Mouse (Mus musculus) limb, embryonic 14.5 days (tissue): ENCODE results near the gene Hemk1. TPM values are rescaled to one million over a fixed set of nuclear protein-coding genes. Genes with fewer than 3 reads are reported as not detected.
A peak's percentile ranks its signal among the peaks of the same experiment; 100 is the strongest.

Source experiments
- ATAC-seq: fragments of 200-750 bp; cut with Nextera tagmentation; 2 replicates; pipeline ENCODE4 v1.8.0; 2017; ENCODE audit warnings: low read depth, moderate number of reproducible peaks, moderate TSS enrichment; ENCODE audit not compliant: low FRiP score
- DNase-seq: peaks from one replicate; pipeline ENCODE4 v3.0.0-alpha.2; 2015; ENCODE audit warnings: low spot score
- H3K27ac ChIP-seq: fragments of 300-500 bp; sonication (generic); replicated peaks from 2 replicates; pipeline ENCODE4 v1.5.1; 2014; ENCODE audit warnings: low read depth, mild to moderate bottlenecking, low read length, moderate library complexity, mixed read lengths
- H3K27me3 ChIP-seq: fragments of 300-500 bp; sonication (generic); 2 replicates; pipeline ENCODE4 v1.6.1; 2014; ENCODE audit warnings: low read length, mixed read lengths; ENCODE audit not compliant: control insufficient read depth, insufficient read depth
- H3K36me3 ChIP-seq: fragments of 300-500 bp; sonication (generic); 2 replicates; pipeline ENCODE4 v1.6.1; 2014; ENCODE audit warnings: mild to moderate bottlenecking, low read length, moderate library complexity, mixed read lengths; ENCODE audit not compliant: control insufficient read depth, insufficient read depth
- H3K4me1 ChIP-seq: fragments of 300-500 bp; sonication (generic); 2 replicates; pipeline ENCODE4 v1.6.1; 2014; ENCODE audit warnings: antibody characterized with exemption, low read length, mixed read lengths; ENCODE audit not compliant: control insufficient read depth, insufficient read depth
- H3K4me2 ChIP-seq: fragments of 300-500 bp; sonication (generic); replicated peaks from 2 replicates; pipeline ENCODE4 v1.6.1; 2014; ENCODE audit warnings: low read depth, mild to moderate bottlenecking, low read length, moderate library complexity; ENCODE audit not compliant: severe bottlenecking
- H3K4me3 ChIP-seq: fragments of 300-500 bp; sonication (generic); replicated peaks from 2 replicates; pipeline ENCODE4 v1.5.1; 2014; ENCODE audit warnings: low read length
- H3K9ac ChIP-seq: fragments of 300-500 bp; sonication (generic); 2 replicates; pipeline ENCODE4 v1.6.1; 2014; ENCODE audit warnings: mild to moderate bottlenecking, low read depth, low read length, moderate library complexity; ENCODE audit not compliant: severe bottlenecking
- H3K9me3 ChIP-seq: fragments of 300-500 bp; sonication (generic); 2 replicates; pipeline ENCODE4 v1.6.1; 2016; ENCODE audit warnings: low read length; ENCODE audit not compliant: control insufficient read depth
- POLR2A ChIP-seq: fragments of 200-500 bp; IDR thresholded peaks from 2 replicates; pipeline ENCODE4 v1.8.0; 2012; ENCODE audit warnings: inconsistent platforms, mild to moderate bottlenecking, moderate library complexity, borderline replicate concordance; ENCODE audit not compliant: insufficient read depth, insufficient read length; ENCODE audit errors: extremely low read depth
- WGBS: fragments of 180-500 bp; shearing (Covaris S2); extraction: QIAGEN DNeasy Blood & Tissue Kit; methylation state at CpG from one replicate; pipeline ENCODE4 v1.1.7; 2014; 5-methylcytosine and 5-hydroxymethylcytosine counted together
- polyA plus RNA-seq, 2 experiments: library from polyadenylated mRNA; depleted of rRNA in 1 of 2; stranded (reverse) in 1 of 2; unstranded in 1 of 2; fragments of >200 nt; fragmentation: Nextera tagmentation in 1 of 2; extraction: Ambion mirVana in 1 of 2; gene quantifications; 2 replicates each; pipeline versions ENCODE4 v1.2.1 to v1.2.3; 2012 to 2014

Hemk1 gene
- polyA plus RNA-seq, 2 experiments: 12.8 to 24.9 TPM

DNA sequence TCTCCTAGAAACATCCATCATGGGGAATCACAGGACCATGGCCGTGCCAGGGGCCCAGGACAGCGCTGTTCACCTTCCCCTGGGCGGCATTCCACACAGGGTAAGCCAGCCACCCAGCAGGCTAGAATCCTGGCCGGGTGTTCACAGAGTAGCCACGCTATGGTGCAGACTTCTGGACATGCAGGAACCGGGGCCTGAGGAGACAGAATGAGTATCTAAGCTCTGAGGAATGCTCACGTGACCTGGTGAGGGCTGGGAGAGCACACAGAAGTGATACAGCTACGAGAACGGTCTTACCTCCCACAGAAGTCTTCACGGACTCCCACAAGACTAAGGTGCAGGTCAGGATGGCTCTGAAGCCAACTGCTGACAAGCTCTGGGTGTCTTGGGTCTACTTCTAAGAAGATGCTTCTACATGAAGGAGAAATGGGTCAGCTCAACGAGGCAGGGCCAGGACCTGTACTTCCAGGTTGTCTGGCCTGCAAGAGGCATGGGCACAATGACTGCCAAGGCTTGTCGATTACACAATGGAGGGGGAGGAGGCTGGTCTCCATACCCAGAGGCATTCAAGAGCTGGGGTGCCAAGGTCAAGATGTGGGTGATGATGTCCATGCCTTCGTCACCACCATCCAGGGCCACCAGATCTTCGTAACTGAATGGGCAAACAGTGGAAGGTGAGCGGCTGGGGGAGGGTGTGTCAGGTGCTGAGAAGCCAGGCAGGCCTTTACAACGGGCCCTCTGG is 10.1 kb downstream of the Hemk1 start:
- Histone ChIP-seq H3K9ac (no peak overlapping the region), H3K4me2 (no peak overlapping the region), H3K27me3 (no peaks in the 10 kb centered on the region), H3K4me3 (no peak overlapping the region), H3K4me1 (no peaks in the 10 kb centered on the region; the same call in 1 of the 2 replicates), H3K9me3 (no peaks in the 10 kb centered on the region), H3K36me3 (peaks cover 17% of the 10 kb centered on the region), H3K27ac (no peak overlapping the region)
- DNase-seq: no peak
- TF ChIP-seq POLR2A: no peak
- ATAC-seq: no peak
- 91% methylated on average over 16 of the region's 16 CpGs for WGBS

DNA sequence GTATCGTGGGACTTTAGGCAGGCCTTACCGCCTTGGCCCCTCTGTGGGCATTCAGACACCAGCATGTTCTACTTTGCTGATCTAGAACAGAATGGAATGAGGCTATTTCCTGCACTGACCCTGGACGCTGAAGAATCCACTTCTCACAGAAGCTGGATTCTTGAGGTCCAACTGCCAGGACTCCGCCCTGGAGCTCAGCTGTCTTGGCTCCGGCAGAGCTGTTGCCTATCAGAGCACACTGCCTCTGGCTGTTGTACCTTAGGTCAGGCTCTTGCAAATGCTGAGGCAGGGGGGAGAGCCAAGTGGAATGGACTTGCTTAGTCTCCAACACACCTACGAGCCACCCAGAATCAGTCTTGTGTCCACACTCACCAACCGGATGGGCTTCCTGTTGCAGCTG is 12.2 kb downstream of the Hemk1 start:
- WGBS: 81% methylated on average over 7 of the region's 7 CpGs
- DNase-seq: no peak

DNA sequence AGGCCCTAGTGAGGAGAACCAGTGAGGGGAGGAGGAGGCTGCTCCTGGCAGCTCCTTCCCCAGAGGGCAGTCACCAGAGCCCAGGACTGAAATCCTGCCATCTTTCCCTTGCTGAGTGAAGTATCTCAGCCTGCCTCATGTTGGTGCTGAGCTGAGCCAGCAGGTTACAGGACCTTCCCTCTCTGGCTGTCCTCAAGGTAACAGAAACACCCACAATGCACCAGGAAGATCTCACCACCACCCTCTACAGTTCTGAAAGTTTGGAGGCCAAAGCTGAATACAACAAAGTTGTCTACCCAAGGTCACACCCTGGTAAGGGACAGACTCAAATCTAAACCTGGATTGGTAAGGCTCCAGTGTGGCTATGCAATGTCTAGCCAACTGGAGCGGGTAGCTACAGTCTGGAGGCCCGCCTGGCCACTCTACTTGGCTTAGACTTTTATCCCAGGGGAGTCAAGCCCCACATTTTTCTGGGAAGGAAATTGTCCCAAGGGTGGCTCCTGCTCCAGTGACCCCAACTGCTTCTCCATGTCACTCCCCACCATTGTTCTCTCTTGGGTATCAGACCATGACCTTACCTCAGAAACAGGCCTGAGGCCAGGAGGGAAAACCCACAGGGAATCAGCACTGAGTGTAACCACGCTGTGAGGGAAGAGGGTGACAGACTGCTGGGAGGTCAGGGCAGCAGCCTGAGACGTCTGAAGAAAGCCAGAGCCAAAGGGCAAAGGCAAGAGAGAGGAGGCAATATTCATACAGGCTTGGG is 13.2 kb downstream of the Hemk1 start:
- H3K27ac ChIP-seq: no peak overlapping the region
- 62% methylated on average over 4 of the region's 4 CpGs for WGBS
- H3K4me2 ChIP-seq: no peak overlapping the region
- 0 out of 2 replicates have a peak, but pooled peaks cover 3% of the 10 kb centered on the region for H3K36me3 ChIP-seq
- H3K27me3 ChIP-seq: no peaks in the 10 kb centered on the region
- H3K4me1 ChIP-seq: no peaks in the 10 kb centered on the region; the same call in 1 of the 2 replicates
- no peak for ATAC-seq
- no peak for DNase-seq
- no peak overlapping the region for H3K4me3 ChIP-seq
- no peaks in the 10 kb centered on the region for H3K9me3 ChIP-seq
- TF ChIP-seq POLR2A: no peak
- H3K9ac ChIP-seq: no peak overlapping the region

More for the DNA sequence above, 12.2 kb downstream of the Hemk1 start:
- Histone ChIP-seq H3K4me3 (no peak overlapping the region), H3K27ac (no peak overlapping the region), H3K27me3 (no peaks in the 10 kb centered on the region), H3K4me2 (no peak overlapping the region), H3K9me3 (no peaks in the 10 kb centered on the region), H3K9ac (no peak overlapping the region), H3K4me1 (no peaks in the 10 kb centered on the region; the same call in 1 of the 2 replicates), H3K36me3 (peaks cover 7% of the 10 kb centered on the region; the same call in 1 of the 2 replicates)
- ATAC-seq: no peak
- no peak for TF ChIP-seq POLR2A

DNA sequence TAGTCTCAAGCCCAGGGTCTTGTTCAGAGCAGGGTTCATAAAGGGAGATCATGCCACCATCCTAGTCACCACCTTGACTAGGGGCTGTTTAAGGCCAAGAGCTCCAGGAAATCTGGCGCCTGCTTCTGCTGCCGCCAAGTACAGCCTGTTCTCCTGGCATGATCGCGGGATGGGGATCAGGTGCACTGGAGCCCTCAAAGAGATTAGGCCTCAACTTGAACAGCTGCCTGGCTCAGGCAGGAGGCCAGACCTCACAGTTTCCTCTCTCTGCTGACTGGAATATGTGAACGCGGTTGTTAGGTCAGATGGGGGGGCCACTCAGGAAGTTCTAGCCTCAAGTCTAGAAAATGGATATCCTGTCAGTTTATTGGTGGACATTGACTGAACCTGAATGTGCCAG is 14.6 kb downstream of the Hemk1 start:
- DNase-seq (peak; percentile 44), ATAC-seq (no peak)
- TF ChIP-seq POLR2A: no peak
- no peaks in the 10 kb centered on the region for H3K36me3 ChIP-seq
- H3K4me3 ChIP-seq: no peak overlapping the region
- H3K4me2 ChIP-seq: no peak overlapping the region
- 55% methylated on average over 6 of the region's 6 CpGs for WGBS
- no peak overlapping the region for H3K27ac ChIP-seq
- H3K27me3 ChIP-seq: no peaks in the 10 kb centered on the region
- no peaks in the 10 kb centered on the region; the same call in 1 of the 2 replicates for H3K4me1 ChIP-seq
- H3K9me3 ChIP-seq: no peaks in the 10 kb centered on the region
- H3K9ac ChIP-seq: no peak overlapping the region

DNA sequence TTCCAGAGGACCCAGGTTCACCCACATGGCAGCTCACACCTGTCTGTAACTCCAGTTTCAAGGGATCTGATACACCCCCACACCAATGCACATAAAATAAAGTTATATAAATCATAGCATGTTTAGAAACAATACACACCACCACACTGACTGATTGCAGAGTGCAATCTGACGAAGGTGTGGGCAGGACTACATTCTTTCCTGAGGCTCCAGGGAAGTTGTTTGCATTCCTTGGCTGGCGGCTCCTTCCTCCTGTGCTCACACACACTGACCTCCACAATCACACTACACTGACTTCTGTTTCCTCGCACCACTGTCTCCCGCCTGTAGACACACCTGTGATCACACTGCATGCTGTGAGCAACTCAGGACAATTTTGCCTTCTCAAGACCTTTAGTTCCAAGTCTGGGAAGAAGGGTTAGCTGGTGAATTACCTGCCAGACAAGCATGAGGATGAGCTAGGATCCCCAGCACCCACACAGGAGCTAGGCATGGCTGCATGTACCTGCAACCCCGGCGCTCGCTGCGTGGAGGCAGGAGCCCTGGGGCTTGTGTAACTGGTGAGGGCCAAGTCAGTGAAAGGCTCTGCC is 15.6 kb downstream of the Hemk1 start:
- no peak overlapping the region for H3K4me2 ChIP-seq
- no peak overlapping the region for H3K9ac ChIP-seq
- no peak overlapping the region for H3K4me3 ChIP-seq
- DNase-seq: no peak
- H3K27me3 ChIP-seq: no peaks in the 10 kb centered on the region
- no peak for TF ChIP-seq POLR2A
- no peak overlapping the region for H3K27ac ChIP-seq
- no peak for ATAC-seq
- 77% methylated on average over 8 of the region's 8 CpGs for WGBS
- H3K36me3 ChIP-seq: no peaks in the 10 kb centered on the region
- no peaks in the 10 kb centered on the region; the same call in 1 of the 2 replicates for H3K4me1 ChIP-seq
- H3K9me3 ChIP-seq: no peaks in the 10 kb centered on the region
